ENCODE assay signal across 21 mouse cellular contexts in the genomic region with DNA sequence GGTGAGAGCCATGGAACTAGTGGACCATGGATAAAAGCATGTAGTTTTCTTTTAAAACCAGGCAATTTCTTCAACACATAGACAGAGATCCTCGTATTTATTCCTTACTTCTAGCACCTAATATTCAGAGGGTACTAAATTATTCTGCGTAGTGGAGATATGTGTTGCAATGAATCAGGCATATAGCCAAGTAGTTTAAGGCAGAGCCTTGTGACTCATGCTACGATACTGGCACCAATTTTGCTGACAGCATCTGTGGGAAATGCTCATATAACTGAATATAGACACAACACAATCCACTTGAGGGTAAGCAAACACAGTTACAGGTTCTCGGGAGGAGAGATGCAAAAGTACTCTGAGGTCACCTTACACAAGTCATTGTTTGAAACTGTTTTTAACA. TPM values are rescaled to one million over a fixed set of nuclear protein-coding genes. Genes with fewer than 3 reads are reported as not detected.
A peak's percentile ranks its signal among the peaks of the same experiment; 100 is the strongest.
DNase-seq lines count a peak whose midpoint lies in the region; ATAC-seq lines count a peak whose summit lies in the region.
"Had no signal": no experiment of that assay in that cellular context is flagged by ENCODE, and none has a peak within 500 bp of the region (broad histone marks: within the 10 kb centered on the region; RNA-seq: fewer than 3 reads in every experiment).

No protein-coding gene starts in this region.

- no peak for DNase-seq in lung, postnatal 4 days
- peak; percentile 92 for DNase-seq in NIH3T3 (ENCODE audit: low read depth)
- DNase-seq in fat pad, adult 2 months (ENCODE audit: extremely low read depth, low read depth, low spot score), result peak; percentile 36
- no peak for DNase-seq in cerebellum, postnatal 36 days
- DNase-seq in ovary, postnatal 10 days (ENCODE audit: low spot score), result no peak
- DNase-seq in MN1 (ENCODE audit: low spot score), result no peak
- DNase-seq: cerebellum, adult 11 months; liver, postnatal 0 days; right cerebral cortex, adult 18-20 months; thymus, postnatal 36 days had no signal

- H3K9ac ChIP-seq in lung, embryonic 16.5 days (ENCODE audit: low read length), result no peak overlapping the region
- H3K9ac ChIP-seq: embryonic facial prominence, embryonic 13.5 days; forebrain, embryonic 13.5 days; hindbrain, embryonic 14.5 days; limb, embryonic 13.5 days; liver, postnatal 0 days had no signal

- H3K27ac ChIP-seq in lung, embryonic 16.5 days (ENCODE audit: low read length), result no peak overlapping the region
- H3K27ac ChIP-seq: embryonic facial prominence, embryonic 13.5 days; forebrain, embryonic 13.5 days; hindbrain, embryonic 14.5 days; kidney, postnatal 0 days; layer of hippocampus, adult 2 months; limb, embryonic 13.5 days; midbrain, embryonic 10.5 days; stomach, postnatal 0 days had no signal

- no peaks in the 10 kb centered on the region for H3K4me1 ChIP-seq in lung, embryonic 16.5 days (replicated peaks; ENCODE audit: control insufficient read depth, insufficient read depth, low read length)
- H3K4me1 ChIP-seq: forebrain, embryonic 13.5 days; limb, embryonic 13.5 days; midbrain, embryonic 10.5 days had no signal

- H3K9me3 ChIP-seq in lung, embryonic 16.5 days (ENCODE audit: control insufficient read depth, low read length), result no peaks in the 10 kb centered on the region
- H3K9me3 ChIP-seq: forebrain, embryonic 13.5 days; limb, embryonic 13.5 days; midbrain, embryonic 10.5 days had no signal

- ATAC-seq in lung, embryonic 16.5 days (ENCODE audit: low read depth), result peak; percentile 56; the same call in 1 of the 2 replicates
- ATAC-seq: forebrain, embryonic 13.5 days; intestine, embryonic 16.5 days; liver, postnatal 0 days had no signal

- no peaks in the 10 kb centered on the region for H3K27me3 ChIP-seq in lung, embryonic 16.5 days (ENCODE audit: control insufficient read depth, insufficient read depth, low read depth, low read length)
- H3K27me3 ChIP-seq: CH12.LX; embryonic facial prominence, embryonic 13.5 days; forebrain, embryonic 13.5 days; limb, embryonic 13.5 days had no signal

- no peak overlapping the region for H3K4me2 ChIP-seq in lung, embryonic 16.5 days (ENCODE audit: low read depth, low read length)
- H3K4me2 ChIP-seq: embryonic facial prominence, embryonic 13.5 days; forebrain, embryonic 13.5 days; hindbrain, embryonic 14.5 days; limb, embryonic 13.5 days had no signal

- no peak overlapping the region for H3K4me3 ChIP-seq in lung, embryonic 16.5 days (ENCODE audit: low read length)
- H3K4me3 ChIP-seq: embryonic facial prominence, embryonic 13.5 days; forebrain, embryonic 13.5 days; layer of hippocampus, adult 2 months; limb, embryonic 13.5 days; midbrain, embryonic 10.5 days had no signal

- WGBS in lung, embryonic 16.5 days, result 49% methylated on average over 4 of the region's 4 CpGs

- no peaks in the 10 kb centered on the region for H3K36me3 ChIP-seq in lung, embryonic 16.5 days (ENCODE audit: control insufficient read depth, insufficient read depth, low read length)
- H3K36me3 ChIP-seq: embryonic facial prominence, embryonic 13.5 days; limb, embryonic 13.5 days; midbrain, embryonic 10.5 days had no signal

RNA-seq across cellular contexts. Expression of gene Rassf6, which starts 41.4 kb away (rescaled TPM):
- 4.0 and 4.1 TPM in 2 replicates for polyA plus RNA-seq in lung, embryonic 16.5 days (2015; fragmentation: Nextera tagmentation; extraction: Ambion mirVana)
- polyA plus RNA-seq: forebrain, embryonic 13.5 days; midbrain, embryonic 10.5 days had no signal

Comparison
In these comparisons a context has a peak if more than half of its experiments do, and no peak if none do; other contexts are left out.
1. DNase-seq: peak in NIH3T3 (single experiment) and fat pad, adult 2 months (single experiment); none in lung, postnatal 4 days (0 of 2), cerebellum, postnatal 36 days (0 of 2), ovary, postnatal 10 days (single experiment) and MN1 (single experiment).